Mouse (Mus musculus) bone marrow macrophage, adult 2 months (primary cell): Measurements from ENCODE around the gene Supt3.

ENCODE experiments used
- CTCF ChIP-seq: IDR thresholded peaks from 2 replicates; pipeline ENCODE4 v1.5.1; 2012; ENCODE audit warnings: low read depth, mild to moderate bottlenecking, low read length, moderate library complexity
- POLR2A ChIP-seq: IDR thresholded peaks from 2 replicates; pipeline ENCODE4 v1.6.1; 2012; ENCODE audit warnings: mild to moderate bottlenecking, low read depth, low read length, borderline replicate concordance

GRCm38 (mm10) chr17:44782366-44782765 is 5.4 kb downstream of the Supt3 start:
- TF ChIP-seq CTCF (no peak), POLR2A (no peak)
